Mouse (Mus musculus): ENCODE measurements around the gene Nol10.

The Nol10 gene

GRCm38 (mm10) chr12:17348048-17349036 is at the start of gene Nol10:
TSS of gene Nol10 (plus strand) at chr12:17348458.
- in situ Hi-C loops (cut with MboI, MseI) = no loop called here

- in situ Hi-C loops (cut with MboI, MseI) = no loop called here
These were observed 48.4 kb upstream of the Nol10 start for GRCm38 (mm10) chr12:17299902-17300301.

GRCm38 (mm10) chr12:17305445-17305844 is 42.8 kb upstream of the Nol10 start:
- in situ Hi-C loops (cut with MboI, MseI) = no loop called here

- in situ Hi-C loops (cut with MboI, MseI) = no loop called here
These were observed 40.0 kb upstream of the Nol10 start for GRCm38 (mm10) chr12:17308246-17308645.

GRCm38 (mm10) chr12:17310852-17311839 is 37.1 kb upstream of the Nol10 start:
- in situ Hi-C loops (cut with MboI, MseI) = no loop called here

GRCm38 (mm10) chr12:17316096-17316495 is 32.2 kb upstream of the Nol10 start:
- in situ Hi-C loops (cut with MboI, MseI) = no loop called here

- in situ Hi-C loops (cut with MboI, MseI) = no loop called here
These were observed 30.3 kb upstream of the Nol10 start for GRCm38 (mm10) chr12:17317970-17318369.

GRCm38 (mm10) chr12:17318453-17318852 is 29.8 kb upstream of the Nol10 start:
- in situ Hi-C loops (cut with MboI, MseI) = no loop called here

- in situ Hi-C loops (cut with MboI, MseI) = no loop called here
These were observed 23.4 kb upstream of the Nol10 start for GRCm38 (mm10) chr12:17324549-17325470.

- in situ Hi-C loops (cut with MboI, MseI) = no loop called here
These were observed 19.0 kb upstream of the Nol10 start, which contains the start of gene Atp6v1c2 for GRCm38 (mm10) chr12:17329259-17329658. TSS of gene Atp6v1c2 (minus strand) at chr12:17329359.

GRCm38 (mm10) chr12:17333459-17333858 is 14.8 kb upstream of the Nol10 start:
- in situ Hi-C loops (cut with MboI, MseI) = no loop called here

- in situ Hi-C loops (cut with MboI, MseI) = no loop called here
These were observed 9.9 kb upstream of the Nol10 start for GRCm38 (mm10) chr12:17338338-17338737.

- in situ Hi-C loops (cut with MboI, MseI) = no loop called here
These were observed 8.9 kb upstream of the Nol10 start for GRCm38 (mm10) chr12:17339114-17339905.

- in situ Hi-C loops (cut with MboI, MseI) = no loop called here
These were observed 771 bp upstream of the Nol10 start for GRCm38 (mm10) chr12:17347327-17348047.

- in situ Hi-C loops (cut with MboI, MseI) = no loop called here
These were observed 1.8 kb downstream of the Nol10 start for GRCm38 (mm10) chr12:17350106-17350505.

- in situ Hi-C loops (cut with MboI, MseI) = loop anchor here (5.0 kb wide), 2 partner anchors 440 to 775 kb away; no protein-coding TSS in a partner anchor
These were observed 8.6 kb downstream of the Nol10 start for GRCm38 (mm10) chr12:17356853-17357252.

GRCm38 (mm10) chr12:17357795-17358194 is 9.5 kb downstream of the Nol10 start:
- in situ Hi-C loops (cut with MboI, MseI) = loop anchor here (5.0 kb wide), 2 partner anchors 440 to 775 kb away; no protein-coding TSS in a partner anchor

GRCm38 (mm10) chr12:17358981-17359380 is 10.7 kb downstream of the Nol10 start:
- in situ Hi-C loops (cut with MboI, MseI) = loop anchor here (5.0 kb wide), 2 partner anchors 438 to 777 kb away; no protein-coding TSS in a partner anchor

GRCm38 (mm10) chr12:17360104-17360503 is 11.8 kb downstream of the Nol10 start:
- in situ Hi-C loops (cut with MboI, MseI) = loop anchor here in 1 of 2 experiments (10.0 kb wide), 1 partner anchor 435 kb away; no protein-coding TSS in a partner anchor

Measured in T-helper 17 cell (primary cell).